Mouse (Mus musculus) heart, adult 2 months (tissue): ENCODE measurements around the gene Iqsec1.

ENCODE experiments used
- CTCF ChIP-seq: fragments of 200-600 bp; IDR thresholded peaks from 2 replicates; pipeline ENCODE4 v1.8.1; 2022; ENCODE audit warnings: antibody characterized with exemption, mild to moderate bottlenecking, moderate library complexity
- POLR2A ChIP-seq: fragments of 200-500 bp; IDR thresholded peaks from 2 replicates; pipeline ENCODE4 v1.6.1; 2011; ENCODE audit warnings: mild to moderate bottlenecking, low read depth, low read length, control low read depth; ENCODE audit not compliant: insufficient read depth

GRCm38 (mm10) chr6:90783176-90783575, 205.3 kb downstream of the Iqsec1 start:
- TF ChIP-seq CTCF (no peak), POLR2A (no peak)
